Mouse (Mus musculus): ENCODE measurements around the gene Hapln2. TPM values are rescaled to one million over a fixed set of nuclear protein-coding genes. Genes with fewer than 3 reads are reported as not detected.

Hapln2 gene
- polyA plus RNA-seq, 1 experiment: 14.0 TPM

DNA sequence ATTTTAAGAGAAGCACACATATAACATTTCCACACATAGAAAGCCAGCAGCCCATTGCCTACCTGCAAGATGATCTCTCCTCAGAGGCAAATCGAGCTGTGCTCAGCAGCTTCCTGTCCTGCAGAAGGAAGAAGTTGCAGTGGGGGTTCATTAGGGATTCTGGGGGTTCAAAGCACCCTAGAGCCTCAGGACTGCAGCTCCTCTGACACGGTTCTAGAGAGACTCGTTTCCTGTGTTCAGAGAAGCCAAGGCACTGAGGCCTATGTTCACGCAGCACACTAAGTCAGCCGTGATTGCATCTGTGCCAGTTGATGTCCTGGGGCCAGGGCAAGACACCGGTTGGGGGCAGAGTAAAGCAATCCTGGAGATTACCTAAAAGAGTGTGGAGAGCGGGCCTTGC is 560 bp downstream of the Hapln2 start:
- no peaks in the 10 kb centered on the region for H3K36me3 ChIP-seq (ENCODE audit: control insufficient read depth, insufficient read depth, low read length)
- no peak overlapping the region for H3K4me3 ChIP-seq (ENCODE audit: control insufficient read depth, low read depth, low read length)
- no peak for TF ChIP-seq POLR2A (IDR thresholded peaks at IDR 0.05; ENCODE audit: control insufficient read depth, low read depth, low read length)
- TF ChIP-seq CTCF (IDR thresholded peaks at IDR 0.05; ENCODE audit: control insufficient read depth, insufficient read depth, insufficient replicate concordance, low read depth, low read length): no peak
- H3K27me3 ChIP-seq (ENCODE audit: control insufficient read depth, insufficient read depth, low read length): no peaks in the 10 kb centered on the region
- peaks cover 20% of the 10 kb centered on the region for H3K4me1 ChIP-seq (ENCODE audit: control insufficient read depth, insufficient read depth, low read length)
- H3K27ac ChIP-seq (ENCODE audit: control insufficient read depth, insufficient read depth, low read depth, low read length): no peak overlapping the region

DNA sequence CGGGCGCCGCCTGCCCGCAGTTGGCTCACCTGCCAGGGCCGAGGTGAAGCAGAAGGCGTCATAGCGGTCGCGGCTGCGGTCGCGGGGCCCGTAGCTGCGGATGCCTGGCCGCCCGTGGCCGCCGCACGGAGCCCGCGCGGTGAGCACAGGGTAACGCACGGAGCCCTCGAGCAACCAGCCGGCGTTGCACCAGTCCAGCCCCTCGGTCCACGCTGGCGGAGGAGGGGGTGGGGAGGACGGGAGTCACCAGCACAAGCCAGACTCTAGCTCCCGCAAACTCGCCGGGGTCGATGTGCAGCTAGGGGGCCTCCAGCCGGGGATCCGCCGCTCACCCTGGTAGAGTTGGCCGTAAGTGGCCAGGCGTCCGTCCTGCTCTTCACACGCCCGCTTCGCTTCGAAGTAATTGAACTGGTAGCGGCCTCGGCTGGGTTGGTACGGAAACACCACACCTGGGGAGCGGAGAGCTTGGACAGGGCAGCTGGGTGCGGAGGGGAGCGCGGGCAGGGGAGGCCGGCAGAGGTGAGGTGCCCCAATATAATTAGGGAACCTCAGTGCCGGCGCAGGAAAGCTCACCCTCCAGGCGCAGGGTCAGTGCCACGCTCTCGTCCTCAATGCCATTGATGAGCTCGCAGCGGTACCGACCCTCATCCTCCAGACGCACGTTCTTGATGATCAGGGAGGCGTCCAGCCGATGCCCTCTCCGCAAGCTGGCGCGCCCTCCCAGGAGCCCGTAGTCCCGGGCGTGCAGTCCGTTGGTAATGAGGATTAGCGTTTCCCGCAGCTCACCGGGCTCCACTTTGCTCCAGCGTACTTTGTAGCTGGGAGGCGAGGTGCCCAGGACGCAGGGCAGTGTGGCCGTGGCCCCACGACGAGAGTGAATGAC is 4.0 kb downstream of the Hapln2 start:
- H3K36me3 ChIP-seq (ENCODE audit: control insufficient read depth, insufficient read depth, low read length): no peaks in the 10 kb centered on the region
- H3K4me1 ChIP-seq (ENCODE audit: control insufficient read depth, insufficient read depth, low read length): peaks cover 17% of the 10 kb centered on the region
- H3K27ac ChIP-seq (ENCODE audit: control insufficient read depth, insufficient read depth, low read depth, low read length): no peak overlapping the region
- H3K4me3 ChIP-seq (ENCODE audit: control insufficient read depth, low read depth, low read length): peak overlapping the region; percentile 86
- TF ChIP-seq POLR2A (IDR thresholded peaks at IDR 0.05; ENCODE audit: control insufficient read depth, low read depth, low read length) (no peak), CTCF (IDR thresholded peaks at IDR 0.05; ENCODE audit: control insufficient read depth, insufficient read depth, insufficient replicate concordance, low read depth, low read length) (no peak)
- no peaks in the 10 kb centered on the region for H3K27me3 ChIP-seq (ENCODE audit: control insufficient read depth, insufficient read depth, low read length)

DNA sequence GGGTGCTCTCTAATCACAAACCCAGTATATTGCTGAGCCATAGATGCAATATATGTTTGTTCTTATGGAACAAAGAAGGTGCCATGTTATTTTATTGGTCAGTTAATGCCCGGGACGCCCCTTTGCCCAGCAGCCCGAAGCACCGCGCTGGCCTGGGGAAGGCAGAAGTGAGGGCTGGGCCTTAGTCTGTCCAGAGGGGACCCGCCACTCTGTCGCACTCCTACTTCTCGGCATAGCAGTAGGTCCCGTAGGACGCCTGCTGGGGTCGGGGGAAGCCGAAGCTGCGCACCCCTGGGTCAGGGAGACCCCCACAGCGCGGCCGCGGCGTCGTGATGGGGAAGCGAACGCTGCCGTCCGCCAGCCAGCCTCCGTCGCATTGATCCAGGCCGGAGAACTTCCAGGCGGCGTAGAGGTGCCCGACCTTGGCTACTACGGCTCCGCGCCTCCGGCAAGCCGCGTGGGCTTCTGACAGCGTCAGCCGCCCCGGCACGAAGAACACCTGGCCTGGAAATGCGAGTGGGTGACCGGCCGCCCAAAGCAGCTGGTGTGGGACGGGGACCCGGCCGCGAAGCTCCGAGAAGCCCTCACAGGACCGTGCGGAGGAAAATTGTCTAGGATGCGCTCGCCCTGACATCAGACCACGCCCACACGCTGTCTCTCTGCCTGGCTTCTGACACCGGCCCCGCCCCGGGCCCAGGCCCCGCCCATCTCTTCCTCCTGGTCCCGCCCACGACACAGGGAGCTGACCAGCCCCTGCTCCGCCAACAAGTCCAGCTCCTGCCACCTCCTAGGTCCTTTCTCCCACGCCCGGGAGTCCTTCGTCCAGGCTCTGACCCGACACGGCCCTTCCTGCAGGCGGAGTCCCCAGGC is 4.8 kb downstream of the Hapln2 start:
- peaks cover 17% of the 10 kb centered on the region for H3K4me1 ChIP-seq (ENCODE audit: control insufficient read depth, insufficient read depth, low read length)
- no peak overlapping the region for H3K27ac ChIP-seq (ENCODE audit: control insufficient read depth, insufficient read depth, low read depth, low read length)
- no peaks in the 10 kb centered on the region for H3K36me3 ChIP-seq (ENCODE audit: control insufficient read depth, insufficient read depth, low read length)
- TF ChIP-seq CTCF (IDR thresholded peaks at IDR 0.05; ENCODE audit: control insufficient read depth, insufficient read depth, insufficient replicate concordance, low read depth, low read length) (no peak), POLR2A (IDR thresholded peaks at IDR 0.05; ENCODE audit: control insufficient read depth, low read depth, low read length) (no peak; the same call in 1 of the 2 replicates)
- no peaks in the 10 kb centered on the region for H3K27me3 ChIP-seq (ENCODE audit: control insufficient read depth, insufficient read depth, low read length)
- H3K4me3 ChIP-seq (ENCODE audit: control insufficient read depth, low read depth, low read length): peak overlapping the region; percentile 86

DNA sequence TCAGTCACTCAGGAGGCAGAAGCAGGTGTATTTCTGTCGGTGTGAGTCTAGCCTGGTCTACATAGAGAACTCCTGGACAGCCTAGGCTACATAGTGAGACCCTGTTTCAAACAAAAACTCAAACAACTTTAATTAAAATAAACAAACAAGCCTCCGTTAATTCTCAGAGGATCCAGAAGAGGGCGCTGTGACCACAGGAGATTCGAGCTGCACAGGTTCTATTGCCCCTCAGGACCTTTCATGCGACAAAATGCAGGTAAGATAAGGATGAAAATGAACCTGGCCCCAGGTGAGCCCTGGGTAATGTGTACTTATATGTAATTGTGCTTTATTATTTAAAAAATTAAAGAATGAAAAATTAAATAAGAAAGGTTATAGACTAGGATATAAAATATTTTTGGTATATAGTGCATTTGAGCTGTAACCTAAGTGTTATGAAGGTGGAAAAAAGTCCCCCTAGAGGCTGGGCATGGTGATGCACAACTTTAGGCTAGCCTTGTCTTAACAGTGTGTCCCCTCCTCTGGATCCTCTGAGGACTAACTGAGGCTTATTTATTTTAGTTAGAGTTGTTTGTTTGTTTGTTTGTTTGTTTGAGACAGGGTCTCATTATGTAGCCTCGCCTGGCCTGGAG is 16.6 kb downstream of the Hapln2 start:
- Histone ChIP-seq H3K27me3 (ENCODE audit: control insufficient read depth, insufficient read depth, low read length) (no peaks in the 10 kb centered on the region), H3K4me3 (ENCODE audit: control insufficient read depth, low read depth, low read length) (no peak overlapping the region), H3K4me1 (ENCODE audit: control insufficient read depth, insufficient read depth, low read length) (peaks cover 4% of the 10 kb centered on the region; the same call in 1 of the 2 replicates), H3K36me3 (ENCODE audit: control insufficient read depth, insufficient read depth, low read length) (no peaks in the 10 kb centered on the region), H3K27ac (ENCODE audit: control insufficient read depth, insufficient read depth, low read depth, low read length) (no peak overlapping the region)
- no peak for TF ChIP-seq POLR2A (IDR thresholded peaks at IDR 0.05; ENCODE audit: control insufficient read depth, low read depth, low read length)
- peak; percentile 57; the same call in 1 of the 2 replicates for TF ChIP-seq CTCF (IDR thresholded peaks at IDR 0.05; ENCODE audit: control insufficient read depth, insufficient read depth, insufficient replicate concordance, low read depth, low read length)

DNA sequence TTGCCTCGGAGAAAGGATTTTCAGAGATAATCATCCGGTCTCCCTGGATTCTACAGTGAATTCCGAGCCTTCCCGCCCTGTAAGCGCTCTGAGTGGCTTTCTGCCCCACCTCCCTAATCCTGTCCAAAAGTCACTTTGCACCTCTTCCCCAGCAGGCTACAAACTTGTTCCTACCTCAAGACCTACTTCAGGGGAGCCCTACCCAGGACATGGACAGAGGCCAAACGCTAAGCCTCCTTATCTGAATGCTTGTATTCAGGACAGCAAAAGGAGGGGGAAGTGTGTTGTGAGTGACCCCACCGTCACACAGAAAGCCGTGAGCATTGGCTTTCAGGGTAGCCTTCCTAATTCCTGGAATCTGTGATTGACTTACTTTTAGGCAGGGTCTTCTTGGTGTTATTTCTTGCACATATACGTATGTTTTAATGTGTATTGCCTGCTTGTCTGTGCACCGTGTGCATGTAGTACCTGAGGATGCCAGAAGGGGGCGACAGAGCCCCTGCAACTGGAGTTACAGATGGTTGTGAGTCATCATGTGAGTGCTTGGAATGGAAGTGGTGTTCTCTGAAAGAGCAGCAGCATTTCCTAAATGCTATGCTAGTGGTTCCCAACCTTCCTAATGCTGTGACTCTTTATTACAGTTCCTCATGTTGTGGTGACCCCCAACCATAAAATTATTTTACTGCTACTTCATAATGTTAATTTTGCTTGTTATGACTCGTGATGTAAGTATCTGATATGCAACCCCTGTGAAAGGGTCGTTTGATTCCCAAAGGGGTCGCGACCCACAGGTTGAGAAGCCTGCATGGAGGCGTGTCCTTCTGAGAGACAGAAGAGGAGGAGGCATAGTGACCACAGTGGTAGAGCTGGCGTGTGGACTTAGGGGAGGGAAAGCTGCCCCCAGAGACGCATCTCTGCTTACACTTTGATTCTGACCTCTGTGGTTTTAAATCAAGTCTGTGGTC is 21.3 kb downstream of the Hapln2 start:
- peaks cover 4% of the 10 kb centered on the region; the same call in 1 of the 2 replicates for H3K4me1 ChIP-seq (ENCODE audit: control insufficient read depth, insufficient read depth, low read length)
- H3K27ac ChIP-seq (ENCODE audit: control insufficient read depth, insufficient read depth, low read depth, low read length): no peak overlapping the region
- no peaks in the 10 kb centered on the region for H3K27me3 ChIP-seq (ENCODE audit: control insufficient read depth, insufficient read depth, low read length)
- TF ChIP-seq POLR2A (IDR thresholded peaks at IDR 0.05; ENCODE audit: control insufficient read depth, low read depth, low read length) (no peak), CTCF (IDR thresholded peaks at IDR 0.05; ENCODE audit: control insufficient read depth, insufficient read depth, insufficient replicate concordance, low read depth, low read length) (peak; percentile 94; the same call in 1 of the 2 replicates)
- no peak overlapping the region for H3K4me3 ChIP-seq (ENCODE audit: control insufficient read depth, low read depth, low read length)
- H3K36me3 ChIP-seq (ENCODE audit: control insufficient read depth, insufficient read depth, low read length): no peaks in the 10 kb centered on the region

DNA sequence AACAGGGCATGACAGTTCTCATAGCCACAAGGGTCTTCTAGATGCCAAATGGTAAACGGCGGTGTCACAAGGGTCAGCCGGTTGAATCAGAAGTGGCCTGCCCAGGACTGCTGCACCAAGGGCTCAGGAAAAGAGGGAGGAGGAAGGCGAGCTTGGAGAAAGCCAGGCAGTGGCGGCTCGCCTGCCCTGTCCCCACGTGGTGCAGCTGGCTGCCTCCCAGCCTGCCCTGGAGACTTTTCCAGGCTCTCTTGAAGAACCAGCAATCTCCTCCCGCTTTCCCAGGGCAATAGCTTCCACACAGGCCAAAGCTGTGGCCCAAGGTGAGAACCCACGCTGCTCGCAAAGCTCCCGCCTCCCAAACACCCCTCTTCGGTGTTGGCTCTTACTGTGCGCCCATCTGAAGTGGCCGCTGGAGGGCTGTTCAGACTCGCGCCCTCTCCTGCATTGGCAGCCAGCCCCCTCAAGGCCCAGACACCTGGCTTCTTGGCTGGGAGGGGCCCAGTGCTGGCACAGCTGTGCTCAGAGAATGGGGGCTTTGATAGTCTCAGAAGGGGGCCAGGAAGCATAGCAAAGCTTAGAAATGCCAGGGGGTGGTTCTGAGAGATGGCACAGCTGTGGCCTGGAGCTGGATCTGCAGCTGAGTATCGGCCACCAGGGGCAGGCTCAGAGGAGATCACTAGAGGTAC is 24.9 kb downstream of the Hapln2 start:
- H3K27me3 ChIP-seq (ENCODE audit: control insufficient read depth, insufficient read depth, low read length): peaks cover 4% of the 10 kb centered on the region; the same call in 1 of the 2 replicates
- no peak overlapping the region for H3K4me3 ChIP-seq (ENCODE audit: control insufficient read depth, low read depth, low read length)

More for the DNA sequence above, 24.9 kb downstream of the Hapln2 start:
- Histone ChIP-seq H3K36me3 (ENCODE audit: control insufficient read depth, insufficient read depth, low read length) (no peaks in the 10 kb centered on the region), H3K27ac (ENCODE audit: control insufficient read depth, insufficient read depth, low read depth, low read length) (no peak overlapping the region), H3K4me1 (ENCODE audit: control insufficient read depth, insufficient read depth, low read length) (peaks cover 20% of the 10 kb centered on the region)
- TF ChIP-seq POLR2A (IDR thresholded peaks at IDR 0.05; ENCODE audit: control insufficient read depth, low read depth, low read length): no peak
- no peak for TF ChIP-seq CTCF (IDR thresholded peaks at IDR 0.05; ENCODE audit: control insufficient read depth, insufficient read depth, insufficient replicate concordance, low read depth, low read length)

Data from testis, adult 2 months (tissue).